Mouse (Mus musculus): ENCODE results near the gene Ppp1r14c.

DNA sequence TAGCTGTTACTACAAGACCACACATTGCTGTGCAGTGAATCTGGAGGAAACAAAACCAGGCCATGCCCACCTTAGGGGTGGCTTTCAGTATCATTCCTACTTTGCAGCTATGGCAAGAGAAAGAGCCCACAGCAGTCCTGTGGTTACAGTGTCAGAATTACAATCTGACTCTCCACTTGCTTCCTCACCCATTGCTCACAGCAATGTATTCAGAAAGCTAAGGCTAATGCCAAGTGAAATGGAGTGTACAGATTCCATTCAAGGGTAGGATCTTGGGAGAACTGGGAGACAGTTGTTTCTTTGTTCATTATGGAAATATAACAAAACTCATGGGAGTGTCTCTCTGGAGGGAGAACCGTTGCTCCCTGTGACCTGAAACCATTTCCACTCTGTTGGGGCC is 6.3 kb upstream of the Ppp1r14c start:
- TF ChIP-seq CTCF (IDR thresholded peaks at IDR 0.05; ENCODE audit: control insufficient read depth, insufficient read depth, insufficient read length) (no peak), USF1 (IDR thresholded peaks at IDR 0.05; ENCODE audit: low read depth) (no peak), CEBPB (IDR thresholded peaks at IDR 0.05; ENCODE audit: low read depth) (no peak), MYOD1 (IDR thresholded peaks at IDR 0.05; ENCODE audit: control insufficient read depth, insufficient read length, low read depth) (no peak), MAX (IDR thresholded peaks at IDR 0.05) (no peak)

Measured in C2C12 (cell line).